Mouse (Mus musculus) cerebellum, adult 9-11 months (tissue): Measurements from ENCODE around the gene Tdp2.

ENCODE experiments used
- DNase-seq: peaks from one replicate; pipeline ENCODE4 v3.0.0; 2022

Tdp2 gene

DNA sequence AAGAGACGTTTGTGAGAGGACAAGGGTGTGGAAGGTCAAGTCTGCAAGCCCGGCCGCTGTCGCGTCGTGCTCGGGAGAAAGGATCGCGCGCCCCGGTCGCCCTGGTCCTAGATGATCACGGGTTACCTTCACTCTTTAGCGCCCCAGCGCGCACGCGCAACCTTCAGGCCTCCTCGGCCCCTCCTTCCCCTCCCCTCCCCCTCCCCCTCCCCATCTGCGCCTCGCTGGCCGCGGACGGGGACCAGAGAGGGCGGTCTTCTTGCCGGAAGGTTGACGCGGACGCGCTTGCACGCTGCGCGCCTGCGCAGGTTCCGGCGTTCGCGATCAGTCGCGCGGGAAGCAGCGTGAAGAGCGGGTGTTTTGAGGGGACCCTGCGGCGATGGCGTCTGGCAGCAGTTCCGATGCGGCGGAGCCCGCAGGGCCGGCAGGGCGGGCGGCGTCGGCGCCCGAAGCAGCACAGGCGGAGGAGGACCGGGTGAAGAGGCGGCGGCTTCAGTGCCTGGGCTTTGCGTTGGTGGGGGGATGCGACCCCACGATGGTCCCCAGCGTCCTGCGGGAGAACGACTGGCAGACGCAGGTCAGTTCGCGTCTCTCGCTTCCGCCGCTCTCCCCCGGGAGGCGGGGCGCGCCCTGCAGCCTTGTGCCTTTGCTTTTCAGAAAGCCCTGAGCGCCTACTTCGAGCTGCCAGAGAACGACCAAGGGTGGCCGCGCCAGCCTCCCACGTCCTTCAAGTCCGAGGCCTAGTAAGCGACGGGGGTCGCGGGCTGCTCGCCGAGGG is at the start of gene Tdp2, which contains the start of gene Acot13:
TSS of gene Tdp2 (plus strand) at position 327 of the 778 bp plus-strand sequence.
TSS of gene Acot13 (minus strand) at position 188 of the 778 bp plus-strand sequence.
- DNase-seq: peak; percentile 97

DNA sequence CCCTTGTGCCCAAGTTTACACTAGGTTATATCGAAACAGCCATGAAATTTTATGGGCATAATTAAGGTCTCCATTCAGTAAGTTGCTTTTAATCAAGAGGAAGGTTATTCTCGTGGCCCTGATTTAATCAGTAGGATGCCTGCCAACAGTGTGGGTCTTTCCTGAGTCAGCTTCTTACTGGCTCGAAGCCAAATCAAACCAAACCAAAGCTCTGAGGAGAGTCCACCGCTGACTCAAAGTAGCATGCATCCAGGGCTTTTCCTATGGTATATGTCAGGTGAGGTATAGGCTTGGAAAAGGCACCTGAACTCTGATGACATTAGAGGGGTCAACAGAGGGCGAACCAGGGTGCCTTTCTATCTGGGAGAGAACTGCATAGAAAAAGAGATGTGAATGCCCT is 49.6 kb upstream of the Tdp2 start:
- DNase-seq: no peak

DNA sequence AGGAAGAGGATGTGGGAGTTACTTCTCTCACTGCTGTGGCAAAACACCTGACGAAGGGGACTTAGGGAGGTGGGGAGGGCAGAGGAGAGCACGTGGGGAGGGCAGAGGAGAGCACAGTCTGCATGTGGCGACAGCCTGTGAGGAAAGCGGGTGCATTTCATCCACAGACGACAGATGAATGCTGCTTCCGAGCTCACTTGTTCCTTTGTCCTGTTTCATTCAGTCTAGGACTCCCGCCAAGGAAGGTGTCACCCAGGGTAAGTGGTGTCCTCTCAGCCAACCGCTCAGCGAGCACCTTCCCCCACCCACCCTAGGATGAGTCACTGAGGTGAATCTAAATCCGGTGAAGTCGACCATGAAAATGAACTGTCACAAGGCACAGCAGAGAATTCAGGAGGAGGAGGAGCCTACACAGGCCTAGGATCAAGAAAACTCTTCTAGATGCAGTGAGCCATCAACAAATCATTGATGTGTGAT is 45.4 kb upstream of the Tdp2 start:
- peak; percentile 80 for DNase-seq

DNA sequence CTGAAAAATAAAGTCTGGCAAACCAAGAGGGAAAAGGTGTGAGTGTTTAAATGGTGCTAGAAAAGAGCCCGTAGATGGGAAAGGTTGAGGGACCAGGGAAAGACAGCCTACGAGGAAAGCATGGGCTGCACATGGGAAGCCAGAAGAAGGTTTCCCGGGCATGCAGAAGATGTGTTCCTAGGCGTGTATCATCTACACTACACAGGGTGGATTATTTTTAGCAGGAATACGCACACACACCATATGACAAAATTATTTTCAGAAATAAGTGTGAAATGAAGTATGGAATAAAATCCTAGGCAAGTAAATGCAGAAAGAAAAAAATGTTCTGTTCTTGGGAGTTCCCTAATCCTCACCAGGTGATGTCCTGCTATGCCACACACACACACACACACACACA is 44.0 kb upstream of the Tdp2 start:
- DNase-seq: no peak

DNA sequence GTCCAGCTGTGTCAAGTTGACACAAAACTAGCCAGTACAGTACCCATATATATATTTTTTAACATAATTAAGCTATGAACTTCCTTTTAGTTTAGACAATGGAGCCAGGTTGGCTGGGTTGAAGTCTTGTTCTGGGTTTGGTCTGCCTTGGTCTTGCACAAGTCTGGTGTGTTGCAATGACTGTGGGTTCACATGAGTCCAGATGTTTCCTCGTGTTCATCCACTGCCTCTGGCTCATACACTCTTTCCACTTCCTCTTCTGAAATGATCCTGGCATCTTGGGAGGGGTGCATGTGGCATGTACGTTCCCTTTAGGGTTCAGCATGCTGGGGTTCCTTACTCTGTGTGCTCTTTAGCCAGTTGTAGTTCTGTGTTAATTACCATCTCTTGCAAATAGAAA is 40.1 kb upstream of the Tdp2 start:
- DNase-seq: no peak

DNA sequence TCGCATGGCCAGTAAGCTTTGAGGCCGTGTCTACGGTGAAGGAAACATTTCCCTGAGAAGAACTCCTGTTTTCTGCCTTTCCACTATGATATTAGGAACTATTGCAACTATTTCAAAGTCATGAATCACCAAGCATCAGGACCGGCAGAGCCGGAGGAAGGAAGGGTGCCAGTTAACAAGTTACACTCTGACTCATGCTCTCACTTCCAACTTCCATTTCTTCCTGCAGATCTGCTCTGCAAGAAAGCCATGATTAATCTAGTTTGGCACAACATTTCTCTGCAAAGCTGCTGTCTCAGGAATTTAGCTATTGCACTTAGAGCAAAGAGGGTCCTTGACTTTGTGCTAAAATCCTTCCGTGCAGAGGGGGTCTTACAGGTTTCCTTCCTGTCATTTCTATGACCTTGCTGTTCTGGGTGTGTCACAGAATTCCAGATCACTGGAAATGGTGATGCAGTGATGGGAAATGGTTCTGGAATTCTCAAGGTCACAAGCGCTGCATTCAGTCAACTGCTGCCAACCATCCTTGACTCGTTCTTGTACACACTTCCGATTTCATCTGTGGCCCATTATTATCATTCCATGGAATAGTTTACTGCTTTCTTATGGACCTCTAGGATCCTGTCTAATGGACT is 39.0 kb upstream of the Tdp2 start:
- no peak for DNase-seq

DNA sequence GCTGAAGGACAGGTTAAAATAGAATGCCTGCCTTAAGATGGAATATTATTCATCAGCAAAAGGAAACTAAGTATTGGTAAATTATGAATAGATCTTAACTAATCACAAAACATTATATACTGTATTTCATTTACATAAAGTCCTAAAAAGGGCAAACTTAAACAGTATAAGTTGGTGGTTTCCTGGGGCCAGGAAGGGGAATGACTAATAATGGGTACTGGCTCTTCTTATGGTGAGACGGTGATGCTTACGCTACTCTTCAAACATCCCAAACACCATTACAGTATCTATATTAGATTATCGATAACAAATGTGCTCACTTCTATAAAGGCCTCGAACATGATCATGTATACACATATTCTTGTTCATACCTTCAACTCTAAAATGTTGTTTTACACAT is 32.8 kb upstream of the Tdp2 start:
- DNase-seq: no peak

DNA sequence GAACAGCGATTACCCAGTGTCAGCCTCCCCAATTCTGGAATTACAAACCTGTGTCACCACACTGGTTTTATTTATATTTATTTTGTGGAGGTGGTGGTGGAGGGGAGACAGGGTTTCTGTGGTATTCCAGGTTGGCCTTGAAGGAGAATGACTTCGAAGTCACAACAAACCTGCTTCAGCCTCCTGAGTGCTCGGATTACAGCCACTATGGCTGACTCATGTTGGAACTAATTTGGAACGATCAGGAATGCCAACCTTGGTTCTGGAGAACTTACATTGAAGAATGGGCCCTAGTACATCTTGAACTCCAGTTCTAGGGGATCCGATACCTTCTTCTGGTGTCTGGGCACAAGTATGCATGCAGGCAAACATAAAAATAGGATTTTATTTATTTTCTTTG is 32.1 kb upstream of the Tdp2 start:
- peak; percentile 37 for DNase-seq

DNA sequence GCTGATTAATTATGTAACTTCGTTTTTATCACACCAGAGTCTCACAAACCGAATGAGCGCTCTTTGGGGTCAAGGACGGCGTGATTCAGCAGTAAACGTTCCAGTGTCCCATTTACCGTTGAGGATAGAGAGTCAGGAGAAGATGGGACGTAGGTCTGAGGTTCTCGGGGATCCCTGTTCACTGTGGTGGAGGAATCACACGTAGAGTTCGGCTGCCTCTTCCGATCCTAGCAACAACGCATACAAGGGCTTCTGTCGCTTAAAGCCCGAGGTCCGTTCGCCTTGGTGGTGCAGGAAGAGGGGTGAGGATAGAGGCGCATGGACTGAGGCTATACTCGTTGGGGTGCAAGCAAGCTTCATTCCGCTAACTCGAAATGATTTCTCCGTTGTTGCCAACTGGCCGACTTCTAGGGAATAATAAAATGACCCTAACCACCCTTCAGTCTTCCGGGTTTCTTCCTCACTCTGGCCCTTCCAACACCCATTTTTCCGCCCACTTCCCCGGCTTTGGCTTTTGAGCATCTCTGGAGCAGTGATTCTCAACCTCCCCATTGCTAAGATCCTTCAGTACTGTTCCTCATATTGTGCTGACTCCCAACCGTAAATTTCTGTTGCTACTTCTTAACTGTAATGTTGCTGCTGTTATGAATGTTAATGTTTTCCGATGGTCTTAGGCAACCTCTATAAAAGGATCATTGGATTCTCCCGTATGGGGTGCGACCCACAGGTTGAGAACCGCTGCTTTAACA is 31.4 kb upstream of the Tdp2 start:
- DNase-seq: peak; percentile 74

DNA sequence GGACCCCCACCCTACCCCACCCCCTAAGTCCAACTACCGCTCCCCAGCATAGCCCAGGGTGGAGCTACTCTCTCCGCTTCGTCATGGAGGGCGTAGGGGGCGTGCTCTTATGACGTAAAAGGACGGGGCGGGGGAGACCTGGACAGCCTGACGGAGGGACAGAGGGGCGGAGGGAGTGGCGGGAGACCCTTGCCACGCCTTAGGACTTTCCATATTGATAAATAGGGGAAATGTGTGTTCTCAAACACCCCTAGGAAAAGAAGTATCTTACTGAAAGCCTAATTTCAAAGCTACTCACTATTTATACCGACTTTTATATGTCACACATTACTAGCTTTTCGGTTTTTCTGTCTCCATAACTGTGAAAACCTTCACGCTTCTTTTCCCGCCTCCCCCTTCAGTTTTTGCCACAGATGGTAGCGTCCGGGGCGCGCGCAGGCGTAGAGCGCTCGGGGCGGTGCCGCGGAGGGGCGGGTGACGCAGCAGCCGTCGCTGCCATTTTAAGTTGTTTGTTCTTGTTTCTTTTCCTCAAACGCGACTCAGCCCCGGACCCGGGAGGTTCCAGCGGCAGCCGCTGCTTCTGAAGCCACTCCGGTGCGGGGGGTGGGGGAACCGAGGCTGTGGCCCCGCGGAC is 30.7 kb upstream of the Tdp2 start:
- peak; percentile 98 for DNase-seq

DNA sequence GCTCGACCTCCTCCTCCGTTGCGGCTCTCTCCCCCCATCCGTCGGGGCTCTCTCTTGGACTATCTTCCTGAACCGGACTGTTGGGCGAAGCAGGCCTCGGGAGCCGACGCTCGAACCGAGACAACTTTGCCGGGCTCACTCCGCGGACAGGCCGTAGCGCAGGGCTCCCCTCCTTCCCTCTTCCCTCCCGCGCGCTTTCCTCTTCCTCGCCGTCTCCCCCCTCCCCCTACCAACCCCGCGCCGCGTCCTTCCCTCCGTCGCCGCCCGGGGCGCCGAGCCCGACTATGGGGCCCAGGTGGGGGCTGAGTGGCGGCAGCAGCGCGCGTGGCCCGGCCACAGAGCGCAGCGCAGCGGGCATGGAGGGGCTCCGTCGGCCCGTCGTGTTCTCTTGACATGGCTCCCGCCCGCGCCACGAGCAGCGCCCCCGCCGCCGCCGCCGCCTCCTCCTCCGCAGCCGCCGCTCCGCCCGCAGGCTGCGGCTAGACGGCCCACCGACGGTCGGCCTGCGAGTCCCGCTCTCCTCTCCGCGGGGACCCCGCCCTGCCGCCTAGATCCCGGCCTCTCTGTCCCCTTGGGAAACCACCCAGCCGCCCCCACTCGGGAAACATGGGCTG is 30.1 kb upstream of the Tdp2 start, which contains the start of gene BC005537:
TSS of gene BC005537 (plus strand) at position 350 of the 614 bp plus-strand sequence.
- DNase-seq: peak; percentile 70

DNA sequence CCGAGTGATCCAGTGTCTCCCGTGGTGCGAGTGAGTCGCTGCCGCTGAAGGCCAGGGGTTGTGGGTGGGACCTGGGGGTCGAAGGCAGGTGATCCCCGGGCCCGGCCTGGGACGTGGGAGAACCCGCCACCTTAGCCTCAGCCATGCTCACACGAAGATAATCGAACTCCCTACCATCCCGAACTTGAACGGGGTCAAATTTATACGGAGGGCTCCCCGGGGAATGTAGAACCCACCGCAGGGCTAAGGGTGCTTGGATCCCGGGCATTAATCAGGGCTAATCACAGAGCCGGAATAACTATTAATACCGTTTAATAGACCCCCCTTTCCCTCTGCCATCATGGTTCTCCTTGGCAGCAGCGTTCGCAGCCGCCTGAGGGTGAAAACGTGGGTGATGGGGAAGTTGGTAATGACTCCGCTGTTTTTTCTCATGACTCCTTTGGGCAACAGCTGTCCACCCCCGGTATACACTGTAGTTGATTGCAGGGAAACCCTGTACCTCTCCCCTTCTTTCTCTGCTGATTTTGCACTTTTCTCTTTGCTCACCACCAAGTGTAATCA is 29.3 kb upstream of the Tdp2 start:
- DNase-seq: peak; percentile 56

DNA sequence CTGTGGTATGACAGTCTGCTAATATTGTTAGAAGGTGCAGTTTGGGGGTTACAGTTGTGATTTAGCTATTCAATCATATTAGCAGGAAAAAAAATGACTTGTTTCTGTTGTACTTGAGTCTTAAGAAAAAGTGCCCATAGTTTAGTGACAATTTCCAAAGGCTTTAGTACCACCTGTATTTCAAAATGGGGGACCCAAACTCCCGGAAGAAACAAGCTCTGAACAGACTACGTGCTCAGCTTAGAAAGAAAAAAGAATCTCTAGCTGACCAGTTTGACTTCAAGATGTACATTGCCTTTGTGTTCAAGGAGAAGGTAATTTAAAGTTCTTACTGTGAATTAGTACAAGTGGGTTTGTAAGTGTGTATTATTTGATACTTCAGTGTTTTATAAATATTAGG is 28.3 kb upstream of the Tdp2 start:
- no peak for DNase-seq

DNA sequence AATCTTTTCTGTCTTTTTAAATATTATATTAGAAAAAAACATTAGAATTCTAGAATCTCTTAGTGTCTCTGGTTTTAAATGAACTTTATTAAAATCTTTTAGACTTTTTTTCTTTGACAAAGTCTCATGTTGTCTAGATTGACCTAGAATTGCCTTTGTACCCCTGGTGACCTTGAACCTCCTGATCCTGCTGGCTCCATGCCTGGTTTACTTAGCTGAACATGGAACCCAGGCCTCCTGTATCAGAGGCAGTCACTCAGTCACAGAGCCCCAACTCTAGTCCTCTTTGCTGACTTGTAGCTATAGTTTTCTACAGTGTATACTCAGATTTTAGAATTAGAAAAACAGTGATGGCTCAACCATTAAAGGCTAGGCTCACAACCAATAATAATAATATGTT is 25.4 kb upstream of the Tdp2 start:
- DNase-seq: no peak

DNA sequence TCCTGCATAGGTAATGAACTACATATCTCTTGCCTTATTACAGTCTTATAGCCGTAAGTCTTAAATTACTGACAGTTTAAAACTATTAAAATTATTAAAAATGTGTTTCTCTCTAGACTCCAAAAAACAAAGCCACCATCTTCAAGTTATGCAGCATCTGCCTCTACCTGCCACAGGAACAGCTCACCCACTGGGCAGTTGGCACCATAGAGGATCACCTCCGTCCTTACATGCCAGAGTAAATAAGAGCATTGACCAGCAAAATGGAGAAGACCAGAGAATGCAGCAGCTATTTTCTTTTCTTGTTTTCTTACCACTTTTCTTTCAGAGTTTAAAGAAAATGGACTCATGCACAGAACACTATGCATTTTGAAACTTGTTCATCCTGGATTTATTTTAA is 19.0 kb upstream of the Tdp2 start:
- DNase-seq: peak; percentile 25

DNA sequence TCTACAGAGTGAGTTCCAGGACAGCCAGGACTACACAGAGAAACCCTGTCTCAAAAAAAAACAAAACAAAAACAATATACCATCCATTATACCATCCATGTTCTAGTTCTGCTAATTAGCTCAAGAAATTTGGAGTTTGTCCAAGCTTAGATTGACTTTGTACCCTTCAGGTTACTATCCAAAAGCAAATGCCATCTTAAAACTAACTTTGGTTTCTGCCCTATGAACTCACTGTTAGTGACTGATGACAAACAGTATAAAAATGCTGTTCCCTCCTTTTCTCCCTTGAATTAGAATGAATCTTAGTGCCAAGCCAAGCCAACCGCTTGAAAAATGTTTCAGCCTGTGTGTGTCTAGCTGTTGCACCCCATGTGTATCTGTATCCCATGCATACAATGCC is 16.9 kb upstream of the Tdp2 start:
- no peak for DNase-seq

DNA sequence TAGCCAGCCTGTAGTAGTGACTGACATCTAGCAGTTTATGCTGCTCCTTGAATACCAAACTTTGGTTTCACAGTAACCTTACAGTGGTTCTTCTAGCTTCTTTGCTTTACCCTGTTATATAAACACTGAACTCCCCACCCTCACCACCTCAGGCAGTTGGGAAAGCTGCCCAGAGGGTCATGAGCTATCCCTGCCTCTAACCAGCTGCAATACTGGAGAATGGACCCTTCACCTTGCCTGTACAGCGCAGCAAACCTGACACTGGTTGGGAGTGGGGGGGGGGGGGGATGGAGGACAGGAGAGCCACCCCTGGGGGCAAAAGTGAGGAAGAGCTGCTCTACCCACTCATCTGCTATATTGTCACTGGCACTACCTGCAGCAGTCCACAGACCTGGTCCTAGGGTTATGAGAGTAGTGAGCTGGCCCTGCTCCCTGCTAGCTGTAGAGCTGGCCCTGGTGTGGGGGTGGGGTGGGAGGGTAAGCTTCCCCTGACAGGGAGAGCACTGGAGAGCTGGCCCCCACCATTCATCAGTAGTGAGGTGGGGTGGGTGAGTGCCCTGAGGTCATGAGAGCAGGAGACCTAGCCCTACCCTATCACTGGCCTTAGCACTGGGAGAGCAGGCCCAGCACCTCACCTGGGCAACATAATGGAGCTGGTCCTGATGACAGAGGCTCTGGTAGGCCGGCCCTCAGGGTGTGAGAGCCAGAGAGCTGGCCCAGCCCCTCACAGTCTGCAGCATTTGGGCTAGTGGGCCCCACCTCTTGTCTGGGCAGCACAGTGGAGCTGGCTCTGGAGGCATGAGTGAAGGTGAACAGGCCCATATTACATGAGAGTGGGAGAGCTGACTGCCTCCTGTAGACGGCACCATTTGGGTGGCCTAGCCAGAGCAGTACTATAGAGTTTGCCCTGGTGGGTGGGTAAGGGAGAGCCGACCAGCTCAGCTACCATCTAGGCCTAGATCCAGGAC is 15.1 kb upstream of the Tdp2 start:
- peak; percentile 23 for DNase-seq

DNA sequence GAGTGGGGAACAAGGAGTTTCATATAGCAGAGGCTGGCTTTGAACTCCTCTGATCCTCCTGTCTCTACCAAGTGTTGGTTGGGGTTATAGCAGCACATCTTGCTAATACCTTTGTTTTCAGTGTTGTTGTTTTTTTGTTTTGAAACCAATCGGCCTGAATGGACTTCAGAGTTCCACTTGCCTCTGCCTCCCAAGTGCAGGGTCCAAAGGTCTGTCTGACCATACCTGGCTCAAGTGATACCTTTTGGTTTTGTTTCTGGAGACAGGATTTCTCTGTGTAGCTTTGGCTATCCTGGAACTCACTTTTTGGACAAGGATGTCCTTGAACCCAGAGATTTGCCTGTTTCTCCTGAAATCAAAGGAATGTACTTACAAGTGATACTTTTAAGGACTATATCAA is 11.5 kb upstream of the Tdp2 start:
- DNase-seq: no peak

DNA sequence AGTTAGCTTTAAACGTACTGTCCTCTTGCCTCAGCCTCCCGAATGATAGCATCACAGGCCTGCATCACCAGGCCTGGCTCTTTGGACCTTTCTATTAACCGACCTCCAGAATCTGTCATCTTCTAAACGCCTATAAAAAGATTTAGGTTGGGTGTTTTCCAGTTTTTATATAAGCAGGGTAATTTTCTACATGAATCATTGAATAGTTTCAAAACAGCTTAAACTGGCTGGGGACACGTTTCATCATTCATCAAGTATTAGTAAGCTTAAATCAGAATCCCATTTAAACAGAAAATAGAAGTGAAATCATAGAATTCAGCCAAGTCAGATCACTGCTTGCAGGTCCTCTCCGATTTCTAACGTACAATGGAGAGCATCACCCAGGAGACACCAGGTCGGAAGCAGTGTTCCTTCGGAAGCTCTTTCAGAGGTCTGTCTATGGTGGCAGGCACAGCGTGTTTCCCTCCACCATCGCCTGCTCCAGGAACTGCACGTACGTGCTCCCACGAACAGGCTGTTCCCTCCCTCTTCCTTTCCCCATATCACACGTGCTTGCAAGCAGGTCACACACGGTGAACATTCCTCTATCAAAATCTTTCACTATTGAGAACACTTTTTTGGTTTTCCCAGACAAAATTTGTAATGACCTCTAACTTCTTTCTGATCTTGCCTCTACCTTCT is 8.7 kb upstream of the Tdp2 start:
- no peak for DNase-seq

DNA sequence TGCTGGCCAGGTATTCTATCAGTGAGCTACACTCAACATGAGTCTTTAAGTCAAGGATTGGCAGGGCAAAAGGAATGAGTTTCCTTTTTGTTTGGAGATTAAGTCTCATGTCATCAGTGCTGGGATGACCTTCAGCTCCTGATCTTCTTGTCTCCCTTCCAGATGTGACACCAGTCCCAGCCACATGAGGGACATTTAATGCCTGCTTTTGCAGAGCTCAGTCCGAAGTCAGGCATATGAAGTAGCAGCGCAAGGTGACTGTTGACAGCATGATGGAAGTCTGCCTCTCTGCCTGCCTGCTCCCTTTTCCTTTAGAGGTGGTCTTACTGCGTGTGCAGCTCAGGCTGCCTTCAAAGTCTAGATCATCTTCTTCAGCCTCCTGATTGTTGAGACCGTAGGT is 6.8 kb upstream of the Tdp2 start:
- DNase-seq: no peak

DNA sequence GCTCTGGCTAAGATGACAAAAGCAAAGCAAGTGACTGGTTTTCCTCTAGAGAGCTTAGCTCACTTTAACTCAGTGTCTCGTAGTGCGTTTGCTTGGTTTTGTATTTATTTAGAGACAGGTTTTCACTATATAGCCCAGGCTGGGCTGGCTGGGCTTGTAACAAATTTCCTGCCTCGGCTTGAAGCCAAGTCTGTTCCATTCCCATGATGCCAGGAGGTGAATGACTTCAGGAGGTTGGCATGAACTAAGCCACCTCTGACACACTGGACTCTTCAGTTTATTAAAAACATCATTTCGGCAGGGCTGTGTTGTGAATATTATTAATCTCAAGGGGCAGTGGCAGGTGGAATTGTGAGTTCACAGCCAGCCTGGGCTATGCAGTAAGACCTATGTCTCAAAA is 5.9 kb upstream of the Tdp2 start:
- peak; percentile 46 for DNase-seq
